Mouse (Mus musculus) embryonic facial prominence, embryonic 12.5 days (tissue): ENCODE measurements around the gene Akap6. TPM values are rescaled to one million over a fixed set of nuclear protein-coding genes. Genes with fewer than 3 reads are reported as not detected.
"Not testable (repeated sequence)": the region's sequence is repeated elsewhere in the genome, so short reads cannot be mapped to it uniquely, and the experiment has no call there.

Experiments used
- ATAC-seq: fragments of 200-750 bp; cut with Nextera tagmentation; 2 replicates; pipeline ENCODE4 v1.8.0; 2017; ENCODE audit not compliant: insufficient number of reproducible peaks, insufficient read depth, low FRiP score, low TSS enrichment
- H3K27ac ChIP-seq: fragments of 300-500 bp; sonication (generic); 2 replicates; pipeline ENCODE4 v1.5.1; 2016; ENCODE audit warnings: mild to moderate bottlenecking
- H3K27me3 ChIP-seq: fragments of 300-500 bp; sonication (generic); 2 replicates; pipeline ENCODE4 v1.6.1; 2016; ENCODE audit warnings: mild to moderate bottlenecking, moderate library complexity
- H3K36me3 ChIP-seq: fragments of 300-500 bp; sonication (generic); 2 replicates; pipeline ENCODE4 v1.6.1; 2016; ENCODE audit warnings: mild to moderate bottlenecking
- H3K4me1 ChIP-seq: fragments of 300-500 bp; sonication (generic); 2 replicates; pipeline ENCODE4 v1.6.1; 2016
- H3K4me2 ChIP-seq: fragments of 300-500 bp; sonication (generic); replicated peaks from 2 replicates; pipeline ENCODE4 v1.6.1; 2016; ENCODE audit warnings: mild to moderate bottlenecking, moderate library complexity
- H3K4me3 ChIP-seq: fragments of 300-500 bp; sonication (generic); 2 replicates; pipeline ENCODE4 v1.5.1; 2016; ENCODE audit warnings: mild to moderate bottlenecking
- H3K9ac ChIP-seq: fragments of 300-500 bp; sonication (generic); 2 replicates; pipeline ENCODE4 v1.6.1; 2016; ENCODE audit warnings: mild to moderate bottlenecking, moderate library complexity
- H3K9me3 ChIP-seq: fragments of 300-500 bp; sonication (generic); 2 replicates; pipeline ENCODE4 v1.6.1; 2016; ENCODE audit warnings: mild to moderate bottlenecking, moderate library complexity
- WGBS: fragments of 180-500 bp; shearing (Covaris S2); methylation state at CpG from one replicate; pipeline ENCODE4 v1.1.7; 2016; 5-methylcytosine and 5-hydroxymethylcytosine counted together
- polyA plus RNA-seq: library from polyadenylated mRNA; unstranded; fragments of >200 nt; fragmentation: Nextera tagmentation; extraction: Ambion mirVana; gene quantifications from 2 replicates; pipeline ENCODE4 v1.2.1, GENCODE M21; 2016

Gene Akap6
- polyA plus RNA-seq, 1 experiment from 2014 or later: 3.5 TPM

- Histone ChIP-seq H3K27ac (no peak overlapping the region), H3K4me2 (no peak overlapping the region), H3K4me1 (no peaks in the 10 kb centered on the region), H3K36me3 (no peaks in the 10 kb centered on the region), H3K9ac (no peak overlapping the region), H3K9me3 (no peaks in the 10 kb centered on the region), H3K27me3 (no peaks in the 10 kb centered on the region), H3K4me3 (no peak overlapping the region)
- 86% methylated on average over 9 of the region's 9 CpGs for WGBS
- ATAC-seq: no peak
Observed at GRCm38 (mm10) chr12:52719232-52719631, 20.0 kb downstream of the Akap6 start.

- H3K27me3 ChIP-seq: no peaks in the 10 kb centered on the region
- 83% methylated on average over 5 of the region's 5 CpGs for WGBS
- no peak overlapping the region for H3K4me3 ChIP-seq
- no peaks in the 10 kb centered on the region for H3K36me3 ChIP-seq
- H3K4me2 ChIP-seq: no peak overlapping the region
- H3K9ac ChIP-seq: no peak overlapping the region
- no peaks in the 10 kb centered on the region for H3K9me3 ChIP-seq
- ATAC-seq: no peak
- H3K4me1 ChIP-seq: no peaks in the 10 kb centered on the region
- H3K27ac ChIP-seq: no peak overlapping the region
Observed at GRCm38 (mm10) chr12:52719681-52720080, 20.5 kb downstream of the Akap6 start.

GRCm38 (mm10) chr12:52724039-52724615 lies 24.9 kb downstream of the Akap6 start:
- not testable (repeated sequence) for H3K9me3 ChIP-seq, H3K9ac ChIP-seq, H3K4me1 ChIP-seq, H3K27me3 ChIP-seq, H3K36me3 ChIP-seq, H3K4me2 ChIP-seq, H3K4me3 ChIP-seq, ATAC-seq, H3K27ac ChIP-seq
- 76% methylated on average over 3 of the region's 3 CpGs for WGBS

GRCm38 (mm10) chr12:52726434-52727231 lies 27.4 kb downstream of the Akap6 start:
- Histone ChIP-seq H3K36me3 (no peaks in the 10 kb centered on the region), H3K27ac (no peak overlapping the region), H3K4me3 (no peak overlapping the region), H3K9ac (no peak overlapping the region; the same call in 1 of the 2 replicates), H3K4me1 (no peaks in the 10 kb centered on the region), H3K27me3 (no peaks in the 10 kb centered on the region), H3K9me3 (no peaks in the 10 kb centered on the region), H3K4me2 (no peak overlapping the region)
- ATAC-seq: no peak
- 60% methylated on average over 10 of the region's 10 CpGs for WGBS

- no peak overlapping the region for H3K9ac ChIP-seq
- no peaks in the 10 kb centered on the region for H3K4me1 ChIP-seq
- H3K4me2 ChIP-seq: no peak overlapping the region
- no peak overlapping the region for H3K4me3 ChIP-seq
- no peaks in the 10 kb centered on the region for H3K9me3 ChIP-seq
- ATAC-seq: no peak
- no peaks in the 10 kb centered on the region for H3K27me3 ChIP-seq
- WGBS: 87% methylated on average over 6 of the region's 6 CpGs
- H3K36me3 ChIP-seq: no peaks in the 10 kb centered on the region
- no peak overlapping the region for H3K27ac ChIP-seq
Observed at GRCm38 (mm10) chr12:52729396-52729795, 30.2 kb downstream of the Akap6 start.

- not testable (repeated sequence) for H3K9ac ChIP-seq, H3K4me1 ChIP-seq, H3K4me3 ChIP-seq, H3K36me3 ChIP-seq, H3K27ac ChIP-seq, H3K4me2 ChIP-seq, H3K9me3 ChIP-seq, H3K27me3 ChIP-seq, ATAC-seq
- 92% methylated on average over 8 of the region's 11 CpGs for WGBS
Observed at GRCm38 (mm10) chr12:52735161-52735560, 36.0 kb downstream of the Akap6 start.

GRCm38 (mm10) chr12:52737151-52737550 lies 38.0 kb downstream of the Akap6 start:
- Histone ChIP-seq H3K4me1 (no peaks in the 10 kb centered on the region), H3K27ac (no peak overlapping the region), H3K4me2 (no peak overlapping the region), H3K9ac (no peak overlapping the region), H3K36me3 (no peaks in the 10 kb centered on the region), H3K4me3 (no peak overlapping the region), H3K9me3 (no peaks in the 10 kb centered on the region), H3K27me3 (no peaks in the 10 kb centered on the region)
- WGBS: 89% methylated on average over 1 of the region's 1 CpGs
- ATAC-seq: no peak

GRCm38 (mm10) chr12:52739326-52739725 lies 40.1 kb downstream of the Akap6 start:
- Histone ChIP-seq H3K36me3 (no peaks in the 10 kb centered on the region), H3K4me2 (no peak overlapping the region), H3K4me1 (no peaks in the 10 kb centered on the region), H3K4me3 (no peak overlapping the region), H3K9ac (no peak overlapping the region), H3K27ac (no peak overlapping the region), H3K9me3 (no peaks in the 10 kb centered on the region), H3K27me3 (no peaks in the 10 kb centered on the region)
- no peak for ATAC-seq
- WGBS: 41% methylated on average over 3 of the region's 3 CpGs

- 87% methylated on average over 5 of the region's 5 CpGs for WGBS
- no peak for ATAC-seq
- no peak overlapping the region for H3K4me3 ChIP-seq
- H3K27me3 ChIP-seq: no peaks in the 10 kb centered on the region
- no peak overlapping the region for H3K9ac ChIP-seq
- no peaks in the 10 kb centered on the region for H3K36me3 ChIP-seq
- no peak overlapping the region for H3K4me2 ChIP-seq
- H3K27ac ChIP-seq: no peak overlapping the region
- H3K9me3 ChIP-seq: no peaks in the 10 kb centered on the region
- no peaks in the 10 kb centered on the region for H3K4me1 ChIP-seq
Observed at GRCm38 (mm10) chr12:52741801-52742200, 42.6 kb downstream of the Akap6 start.

- Histone ChIP-seq H3K36me3 (no peaks in the 10 kb centered on the region), H3K9me3 (no peaks in the 10 kb centered on the region), H3K27ac (0 out of 2 replicates have a peak overlapping the region, but pooled peaks have one; percentile 11), H3K4me1 (peaks cover 6% of the 10 kb centered on the region; the same call in 1 of the 2 replicates), H3K9ac (no peak overlapping the region), H3K4me3 (no peak overlapping the region), H3K27me3 (no peaks in the 10 kb centered on the region), H3K4me2 (no peak overlapping the region)
- WGBS: 26% methylated on average over 12 of the region's 12 CpGs
- ATAC-seq: no peak
Observed at GRCm38 (mm10) chr12:52750006-52750405, 50.8 kb downstream of the Akap6 start.

- 0 out of 2 replicates have a peak, but pooled peaks cover 5% of the 10 kb centered on the region for H3K4me1 ChIP-seq
- H3K4me2 ChIP-seq: no peak overlapping the region
- no peaks in the 10 kb centered on the region for H3K9me3 ChIP-seq
- H3K27ac ChIP-seq: no peak overlapping the region
- no peak overlapping the region for H3K9ac ChIP-seq
- 80% methylated on average over 2 of the region's 2 CpGs for WGBS
- H3K27me3 ChIP-seq: 0 out of 2 replicates have a peak, but pooled peaks cover 2% of the 10 kb centered on the region
- H3K4me3 ChIP-seq: no peak overlapping the region
- H3K36me3 ChIP-seq: no peaks in the 10 kb centered on the region
- no peak for ATAC-seq
Observed at GRCm38 (mm10) chr12:52755649-52756048, 56.5 kb downstream of the Akap6 start.

- Histone ChIP-seq H3K4me3 (no peak overlapping the region), H3K9ac (no peak overlapping the region), H3K9me3 (no peaks in the 10 kb centered on the region), H3K27me3 (0 out of 2 replicates have a peak, but pooled peaks cover 2% of the 10 kb centered on the region), H3K36me3 (no peaks in the 10 kb centered on the region), H3K4me2 (no peak overlapping the region), H3K4me1 (0 out of 2 replicates have a peak, but pooled peaks cover 5% of the 10 kb centered on the region), H3K27ac (no peak overlapping the region)
- WGBS: 28% methylated on average over 4 of the region's 4 CpGs
- no peak for ATAC-seq
Observed at GRCm38 (mm10) chr12:52757881-52758280, 58.7 kb downstream of the Akap6 start.
